Mouse (Mus musculus): ENCODE results near the gene Gm7102.
A peak's percentile ranks its signal among the peaks of the same experiment; 100 is the strongest.
"Not testable (repeated sequence)": the region's sequence is repeated elsewhere in the genome, so short reads cannot be mapped to it uniquely, and the experiment has no call there.

Gm7102 gene

DNA sequence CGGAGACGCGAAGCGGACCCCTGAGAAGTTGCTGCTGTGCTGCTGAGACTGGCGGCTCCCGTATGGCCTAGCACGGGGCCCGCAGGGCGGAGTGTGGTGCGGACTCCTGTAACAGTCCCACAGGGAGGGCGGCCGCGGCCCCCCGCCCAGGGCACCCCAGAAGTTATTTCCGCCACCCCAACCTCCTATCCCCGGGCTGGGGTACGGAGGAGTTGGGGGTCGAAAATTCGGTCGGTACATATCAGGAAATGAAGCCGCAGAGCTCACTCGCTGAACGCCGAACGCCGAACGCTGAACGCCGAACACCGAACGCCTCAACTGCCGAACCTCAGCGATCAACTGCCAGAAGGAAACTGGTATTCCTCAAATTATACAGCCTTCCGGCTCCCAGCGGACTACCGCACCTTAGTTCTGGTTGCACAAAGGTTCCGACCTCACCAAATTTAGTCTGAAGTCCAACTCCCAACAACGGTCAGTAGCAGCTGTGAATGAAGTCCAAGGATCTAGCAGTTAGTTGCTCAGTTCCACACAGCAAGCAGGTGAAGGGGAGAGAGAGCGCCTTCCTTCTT, at the start of gene Gm7102:
TSS of gene Gm7102 (minus strand) at position 554 of the 569 bp plus-strand sequence.
- no peak for ATAC-seq (ENCODE audit: insufficient number of reproducible peaks, low FRiP score, low TSS enrichment)

DNA sequence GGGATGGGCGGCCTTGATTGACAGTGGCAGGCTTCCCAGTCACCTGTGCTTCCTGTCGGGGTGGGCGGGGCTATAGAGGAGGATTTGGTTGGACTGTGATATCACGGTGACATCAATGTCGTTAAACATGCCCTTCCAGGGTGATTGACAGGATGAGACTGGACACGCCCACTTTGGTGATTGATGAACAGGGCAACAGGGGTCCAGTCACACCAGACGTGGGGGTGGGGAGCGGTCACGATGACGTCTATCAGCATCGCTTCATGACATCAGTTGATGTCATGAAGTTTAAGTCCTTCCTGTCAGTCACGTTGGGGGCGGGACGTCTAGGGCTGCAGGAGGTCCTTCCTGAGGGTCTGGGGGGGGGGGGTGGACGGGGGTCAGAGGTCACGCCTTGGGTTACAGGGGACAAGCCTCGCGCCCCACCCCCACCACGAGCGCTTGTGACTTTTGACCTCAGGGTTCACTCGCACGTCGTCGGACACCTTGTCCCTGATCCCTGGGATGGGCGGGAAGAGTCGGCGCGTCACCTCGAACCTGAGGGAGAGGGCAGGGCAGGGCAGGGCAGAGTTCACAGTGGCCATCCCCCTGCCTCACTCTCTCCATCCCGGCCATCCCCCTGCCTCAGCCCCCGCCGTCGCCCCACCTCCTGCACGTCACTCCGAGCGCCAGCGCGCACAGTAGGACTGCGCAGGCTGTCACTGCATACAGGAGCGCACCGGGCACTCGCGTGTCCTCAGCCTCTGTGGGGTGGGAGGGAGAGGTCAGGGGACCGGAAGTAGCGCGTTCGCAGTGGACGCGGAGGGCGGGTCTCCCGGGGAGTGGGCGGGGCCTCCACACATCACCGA, 48.8 kb upstream of the Gm7102 start:
- ATAC-seq (ENCODE audit: insufficient number of reproducible peaks, low FRiP score, low TSS enrichment) = no peak

DNA sequence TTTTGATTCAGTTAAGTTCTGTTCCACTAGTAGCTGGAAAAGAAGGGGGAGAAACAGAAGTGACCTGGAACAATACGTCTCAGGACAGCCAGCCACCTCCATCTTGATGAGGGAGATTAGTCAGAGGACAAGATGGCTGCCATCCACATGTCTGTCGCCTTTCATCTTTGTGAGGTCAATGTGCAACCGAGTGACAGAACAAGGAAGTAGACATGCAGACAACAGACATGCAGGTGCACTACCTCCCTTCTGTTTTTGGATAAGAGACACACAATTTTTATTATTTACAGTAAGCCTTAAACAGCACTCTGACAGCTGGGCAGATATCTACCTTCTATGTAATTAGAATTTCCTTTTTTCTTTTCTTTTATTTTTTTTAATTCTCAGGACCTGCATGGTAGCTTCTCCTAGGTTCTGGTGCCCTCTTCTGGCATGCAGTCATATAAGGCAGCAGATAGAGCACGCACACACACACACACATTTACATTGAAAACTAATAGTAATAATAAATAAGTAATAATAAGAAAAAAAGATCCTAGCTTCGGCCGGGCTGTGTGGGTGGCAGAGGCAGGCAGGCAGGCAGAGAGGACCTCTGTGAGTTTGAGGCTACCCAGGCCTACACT, 47.7 kb upstream of the Gm7102 start:
- no peak for ATAC-seq (ENCODE audit: insufficient number of reproducible peaks, low FRiP score, low TSS enrichment)

DNA sequence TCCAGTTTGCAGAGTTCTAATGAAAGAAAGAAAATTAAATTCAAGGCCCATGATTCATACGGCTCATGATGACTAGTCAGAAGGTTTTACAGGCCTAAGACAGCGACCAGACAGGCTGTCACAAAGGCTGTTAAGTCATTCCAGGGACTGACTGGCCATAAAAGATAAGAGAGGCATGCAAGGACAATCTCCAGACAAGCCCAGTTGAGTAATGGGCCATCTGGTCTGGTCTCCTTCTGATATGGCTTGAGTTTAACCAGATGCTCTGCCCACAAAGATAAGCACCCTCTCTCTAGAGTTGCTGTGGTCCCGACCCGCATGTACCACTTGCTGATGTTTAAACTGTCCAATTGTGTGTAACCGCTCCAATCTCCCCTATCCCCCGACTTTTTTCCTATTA, 31.4 kb upstream of the Gm7102 start:
- not testable (repeated sequence) for ATAC-seq (ENCODE audit: insufficient number of reproducible peaks, low FRiP score, low TSS enrichment)

DNA sequence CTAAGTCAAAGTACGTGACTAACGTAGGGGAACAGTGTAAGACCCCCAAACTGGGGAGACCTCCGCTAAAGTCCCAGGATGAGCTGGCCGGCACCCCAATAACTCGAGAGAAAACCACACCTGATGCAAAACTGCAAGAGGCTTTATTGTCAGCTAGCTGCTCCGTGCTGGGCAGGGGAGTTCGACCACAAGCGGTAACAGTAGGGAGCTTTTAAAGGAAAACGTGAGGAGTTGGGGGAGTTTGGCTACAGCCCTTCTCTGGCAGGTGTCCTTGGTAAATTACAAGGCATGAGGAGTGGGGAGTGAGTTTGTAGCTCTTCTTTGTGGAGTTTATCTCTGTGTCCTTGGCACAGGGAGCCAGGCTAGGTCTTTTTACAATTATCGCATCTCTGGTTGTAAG, 23.7 kb upstream of the Gm7102 start:
- ATAC-seq (ENCODE audit: insufficient number of reproducible peaks, low FRiP score, low TSS enrichment) = no peak

DNA sequence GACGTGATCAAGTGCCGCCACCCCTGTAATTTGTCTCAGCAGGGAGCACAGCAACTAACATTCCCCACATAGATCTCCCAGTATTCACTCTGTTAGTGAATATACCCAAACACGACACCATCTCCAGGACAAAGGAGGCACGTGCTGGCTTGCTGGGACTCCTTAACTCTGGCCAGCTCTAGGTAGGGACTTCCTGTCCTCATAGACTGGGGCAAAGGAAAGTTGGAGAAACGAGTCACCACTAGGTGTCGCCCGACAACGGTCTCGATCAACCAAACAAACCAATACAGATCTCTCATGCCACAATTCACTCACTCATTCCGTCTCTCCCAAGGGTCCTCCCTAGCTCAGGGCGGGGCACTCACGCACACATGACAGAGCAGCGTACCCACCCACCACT, 23.2 kb upstream of the Gm7102 start:
- ATAC-seq (ENCODE audit: insufficient number of reproducible peaks, low FRiP score, low TSS enrichment) = no peak

DNA sequence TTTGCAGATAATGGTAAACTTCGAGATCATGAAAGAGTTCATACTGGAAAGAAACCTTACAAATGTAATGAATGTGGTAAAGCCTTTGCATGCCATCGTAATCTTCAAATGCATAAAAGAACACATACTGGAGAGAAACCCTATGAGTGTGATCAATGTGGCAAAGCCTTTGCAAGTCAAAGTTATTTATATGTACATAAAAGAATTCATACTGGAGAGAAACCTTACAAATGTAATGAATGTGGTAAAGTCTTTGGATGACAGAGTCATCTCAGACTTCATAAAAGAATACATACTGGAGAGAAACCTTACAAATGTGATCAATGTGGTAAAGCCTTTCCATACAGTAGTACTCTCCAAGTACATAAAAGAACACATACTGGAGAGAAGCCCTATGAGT, 7.5 kb upstream of the Gm7102 start, which contains the start of gene Gm6020:
TSS of gene Gm6020 (plus strand) at position 301 of the 400 bp plus-strand sequence.
- not testable (repeated sequence) for ATAC-seq (ENCODE audit: insufficient number of reproducible peaks, low FRiP score, low TSS enrichment)

DNA sequence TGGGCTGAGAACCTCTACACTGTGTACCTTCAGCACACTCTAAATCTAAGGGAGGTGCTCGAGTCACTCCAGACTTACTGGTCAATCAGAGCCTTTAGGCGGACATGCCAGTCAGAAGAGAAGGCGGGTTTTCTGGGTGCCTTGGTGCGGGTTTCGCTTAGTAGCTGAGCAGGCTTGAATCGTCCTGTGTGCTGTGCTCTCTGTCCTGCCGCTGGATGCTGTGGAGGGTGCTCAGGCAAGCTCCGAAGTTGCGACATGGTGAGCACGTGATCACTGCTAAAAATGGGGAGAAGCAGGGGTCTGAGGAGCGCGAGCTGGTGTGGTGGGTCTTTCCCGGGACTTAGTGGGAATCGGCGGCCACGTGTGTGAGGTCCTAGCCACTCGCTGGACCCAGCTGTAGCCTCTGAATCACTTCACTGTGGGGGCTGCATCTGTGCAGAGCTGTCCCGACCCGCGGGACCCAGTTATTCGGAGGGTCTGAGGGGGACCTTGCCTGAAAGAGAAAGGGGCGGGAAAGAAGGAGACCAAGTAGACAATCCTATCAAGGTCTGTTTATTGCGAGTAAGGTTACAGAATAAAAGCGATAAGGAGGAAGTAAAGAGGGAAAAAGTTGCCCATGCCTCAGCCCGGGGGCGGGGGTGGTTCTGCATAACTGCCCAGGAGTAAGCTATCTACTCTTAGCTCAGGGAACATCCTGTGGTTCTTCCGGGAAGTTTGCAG, 24.2 kb downstream of the Gm7102 start:
- ATAC-seq (ENCODE audit: insufficient number of reproducible peaks, low FRiP score, low TSS enrichment) = peak; percentile 66; the same call in 1 of the 2 replicates

DNA sequence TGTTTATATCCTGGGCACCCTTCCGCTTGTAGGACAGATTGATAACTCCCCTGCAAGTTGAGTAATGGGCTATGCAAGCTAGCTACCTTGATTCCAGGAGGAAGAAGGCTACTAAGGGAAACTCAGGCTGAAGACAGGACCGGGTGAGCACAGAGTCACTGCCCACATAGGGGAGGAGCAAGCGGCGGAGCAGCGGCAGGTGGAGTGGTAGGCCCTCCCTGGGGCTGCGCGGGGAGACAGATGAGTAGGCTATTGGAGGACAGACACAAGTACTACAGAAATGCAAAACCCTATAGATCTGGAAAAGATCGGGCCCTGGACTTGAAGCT, 24.8 kb downstream of the Gm7102 start:
- ATAC-seq (ENCODE audit: insufficient number of reproducible peaks, low FRiP score, low TSS enrichment) = peak; percentile 10; the same call in 1 of the 2 replicates

DNA sequence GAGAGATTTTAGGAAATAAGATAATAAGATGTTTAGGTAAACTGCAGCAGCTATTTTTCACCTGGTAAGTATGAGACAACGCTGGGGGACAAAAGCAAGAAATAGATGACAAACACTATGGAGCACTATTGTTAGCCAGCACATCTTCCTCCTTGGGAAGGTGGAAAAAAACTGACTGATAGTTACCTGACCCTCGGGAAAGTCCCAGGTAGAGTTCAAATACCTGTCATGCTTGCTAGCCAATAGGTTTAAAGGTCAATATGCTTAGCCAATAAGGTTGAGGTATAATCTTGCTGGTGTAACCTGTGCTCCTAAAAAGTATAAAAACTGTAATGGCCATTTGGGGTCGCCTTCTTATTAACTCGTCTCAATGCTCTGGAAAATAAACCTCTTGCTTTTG, 34.8 kb downstream of the Gm7102 start:
- no peak for ATAC-seq (ENCODE audit: insufficient number of reproducible peaks, low FRiP score, low TSS enrichment)

DNA sequence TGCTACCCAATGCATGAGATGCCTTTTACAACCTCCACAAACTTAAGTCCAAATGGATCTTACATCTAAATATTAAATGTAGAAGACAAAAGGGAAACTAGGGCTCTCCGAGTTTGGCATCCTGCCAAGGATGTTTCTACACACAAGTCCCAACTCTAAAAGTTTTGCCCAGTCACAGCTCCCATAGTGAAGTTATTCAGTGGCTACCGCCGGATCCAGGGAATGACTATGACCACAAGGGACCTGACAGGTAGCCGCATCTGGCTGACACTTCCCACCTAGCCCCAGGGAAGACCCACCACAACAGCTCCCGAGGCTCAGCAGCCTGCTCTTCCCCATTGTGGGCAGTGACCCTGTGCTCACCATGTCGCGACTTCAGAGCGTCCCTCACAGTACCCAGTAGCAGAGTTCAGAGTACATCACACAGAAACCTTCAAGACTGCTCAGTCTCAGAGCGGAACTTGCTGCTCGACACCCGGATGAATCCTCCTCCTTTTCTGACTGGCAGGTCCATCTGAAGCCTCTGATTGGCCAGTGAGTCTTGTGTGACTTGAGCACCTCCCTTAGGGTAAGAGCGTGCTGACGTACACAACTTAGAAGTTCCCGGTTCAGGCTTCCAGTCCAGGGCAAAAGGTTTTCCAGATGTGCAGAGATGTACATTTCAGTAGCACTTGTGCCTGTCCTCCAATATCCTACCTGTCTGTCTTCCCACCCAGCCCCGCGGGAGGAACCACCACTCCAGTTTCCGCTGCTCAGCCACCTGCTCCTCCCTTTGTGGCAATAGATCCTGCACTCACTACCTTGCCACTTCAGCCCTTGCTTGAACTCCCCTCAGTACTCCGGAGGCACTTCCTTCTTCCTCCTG, 35.5 kb downstream of the Gm7102 start, which contains the start of gene Zfp950:
TSS of gene Zfp950 (minus strand) at position 499 of the 865 bp plus-strand sequence.
- ATAC-seq (ENCODE audit: insufficient number of reproducible peaks, low FRiP score, low TSS enrichment) = peak; percentile 100

DNA sequence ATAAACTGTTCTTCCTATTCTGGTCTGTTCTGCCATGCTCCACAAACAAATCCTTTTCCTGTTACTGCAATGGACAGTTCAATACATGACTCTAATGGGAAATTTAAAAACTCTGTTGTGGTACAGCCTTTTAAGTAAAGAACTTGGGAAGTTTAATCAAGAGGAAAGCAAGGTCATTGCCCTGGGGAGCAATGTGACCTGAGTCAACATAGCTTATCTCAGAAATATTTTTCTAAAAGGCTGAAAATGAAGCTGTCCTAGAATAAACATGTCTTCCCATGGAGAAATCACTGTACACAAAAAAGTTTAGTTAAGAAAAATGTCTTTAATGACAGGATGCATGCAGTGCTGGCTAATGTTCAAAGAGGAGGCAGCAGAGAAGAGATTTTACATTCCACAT, 37.5 kb downstream of the Gm7102 start:
- ATAC-seq (ENCODE audit: insufficient number of reproducible peaks, low FRiP score, low TSS enrichment) = no peak

DNA sequence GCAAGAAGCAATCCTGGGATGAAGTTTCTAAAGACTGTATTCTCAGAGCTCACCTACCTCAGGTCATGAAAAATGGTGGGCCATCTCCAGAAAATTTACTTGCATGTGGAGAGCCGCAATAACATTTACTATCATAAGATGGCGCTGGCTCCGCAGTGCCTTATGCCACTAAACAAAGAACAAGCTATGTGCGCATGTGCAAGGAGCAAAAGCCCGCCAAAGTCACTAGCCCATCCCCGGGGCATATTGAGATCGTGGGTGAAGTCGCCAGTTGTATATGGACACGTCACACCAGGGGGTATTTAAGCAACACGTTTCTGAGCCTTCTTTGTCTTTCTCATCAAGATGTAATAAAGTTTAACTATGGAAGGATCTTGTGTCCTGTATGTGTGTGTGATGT, 45.0 kb downstream of the Gm7102 start:
- no peak for ATAC-seq (ENCODE audit: insufficient number of reproducible peaks, low FRiP score, low TSS enrichment)
